Mouse (Mus musculus) limb, embryonic 10.5 days (tissue): ENCODE measurements at regions not wholly inside any gene's neighbourhood (a gene's known extent, or its start where the extent isn't known, plus 50 kb on each side); places are given as distances from the start of the nearest gene placed in this dataset.
A peak's percentile ranks its signal among the peaks of the same experiment; 100 is the strongest.

Experiments used
- DNase-seq: peaks from one replicate; pipeline ENCODE4 v3.0.0-alpha.2; 2017; ENCODE audit warnings: low spot score
- H3K27ac ChIP-seq: fragments of 300-500 bp; sonication (generic); 2 replicates; pipeline ENCODE4 v1.5.1; 2016; ENCODE audit warnings: mild to moderate bottlenecking
- H3K27me3 ChIP-seq: fragments of 300-500 bp; sonication (generic); 2 replicates; pipeline ENCODE4 v1.6.1; 2016; ENCODE audit warnings: low read depth, mild to moderate bottlenecking; ENCODE audit not compliant: poor library complexity, severe bottlenecking
- H3K36me3 ChIP-seq: fragments of 300-500 bp; sonication (generic); 2 replicates; pipeline ENCODE4 v1.6.1; 2016; ENCODE audit warnings: mild to moderate bottlenecking, moderate library complexity
- H3K4me1 ChIP-seq: fragments of 300-500 bp; sonication (generic); 2 replicates; pipeline ENCODE4 v1.6.1; 2016
- H3K4me3 ChIP-seq: fragments of 300-500 bp; sonication (generic); 2 replicates; pipeline ENCODE4 v1.5.1; 2016; ENCODE audit warnings: mild to moderate bottlenecking, moderate library complexity
- H3K9me3 ChIP-seq: fragments of 300-500 bp; sonication (generic); replicated peaks from 2 replicates; pipeline ENCODE4 v1.6.1; 2016; ENCODE audit warnings: mild to moderate bottlenecking
- WGBS: fragments of 180-500 bp; shearing (Covaris S2); methylation state at CpG from one replicate; pipeline ENCODE4 v1.1.7; 2016; 5-methylcytosine and 5-hydroxymethylcytosine counted together

GRCm38 (mm10) chr8:26383886-26384285 is 264.6 kb downstream of the Gm45692 start:
- no peaks in the 10 kb centered on the region for H3K9me3 ChIP-seq
- 40% methylated on average over 3 of the region's 3 CpGs for WGBS
- DNase-seq: no peak
- H3K4me1 ChIP-seq: peaks cover 34% of the 10 kb centered on the region
- peaks cover 10% of the 10 kb centered on the region; the same call in 1 of the 2 replicates for H3K27me3 ChIP-seq
- peak overlapping the region; percentile 74 for H3K27ac ChIP-seq
- H3K36me3 ChIP-seq: no peaks in the 10 kb centered on the region
- no peak overlapping the region for H3K4me3 ChIP-seq

DNA sequence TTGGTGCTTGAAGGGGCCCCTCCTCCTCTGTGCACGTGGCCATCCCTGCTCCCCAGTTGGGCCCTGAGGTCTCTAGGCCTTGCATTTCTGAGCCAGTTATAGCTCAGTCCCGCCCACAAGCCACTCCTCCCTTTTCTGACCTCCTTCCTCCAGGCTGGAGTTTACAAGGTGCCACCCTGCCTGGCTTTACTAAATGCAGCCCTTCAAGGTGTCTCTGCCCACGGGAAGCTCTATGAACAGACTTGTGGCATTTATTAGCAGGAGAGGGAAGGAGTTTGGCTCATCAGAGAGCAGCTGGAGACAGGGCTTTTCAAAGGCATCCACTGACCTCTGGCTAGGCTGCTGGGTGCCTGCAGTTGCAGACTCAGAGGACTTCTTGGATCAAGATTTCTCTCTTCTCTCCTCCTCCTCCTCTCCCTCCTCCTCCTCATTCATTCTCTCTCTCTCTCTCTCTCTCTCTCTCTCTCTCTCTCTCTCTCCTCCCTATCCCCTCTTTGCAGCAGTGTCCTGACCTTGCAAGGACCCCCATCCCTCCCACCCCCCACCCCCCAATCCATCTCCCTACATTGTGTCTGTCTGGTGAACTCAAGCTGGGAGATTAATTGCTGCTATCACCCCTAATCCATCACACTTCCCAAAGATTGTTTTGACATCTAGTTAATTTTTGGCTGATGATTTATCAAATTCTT is 265.1 kb downstream of the Gm45692 start:
- Histone ChIP-seq H3K27me3 (peaks cover 10% of the 10 kb centered on the region; the same call in 1 of the 2 replicates), H3K4me3 (peak overlapping the region; percentile 23; the same call in 1 of the 2 replicates), H3K36me3 (no peaks in the 10 kb centered on the region), H3K4me1 (peaks cover 34% of the 10 kb centered on the region), H3K27ac (peak overlapping the region; percentile 74), H3K9me3 (no peaks in the 10 kb centered on the region)
- DNase-seq: peak; percentile 75
- WGBS: 3% methylated on average over 3 of the region's 3 CpGs

GRCm38 (mm10) chr8:26384994-26385345 is 265.6 kb downstream of the Gm45692 start:
- Histone ChIP-seq H3K27me3 (peaks cover 10% of the 10 kb centered on the region; the same call in 1 of the 2 replicates), H3K36me3 (no peaks in the 10 kb centered on the region), H3K27ac (peak overlapping the region; percentile 74), H3K4me1 (peaks cover 34% of the 10 kb centered on the region), H3K9me3 (no peaks in the 10 kb centered on the region), H3K4me3 (peak overlapping the region; percentile 23; the same call in 1 of the 2 replicates)
- no peak for DNase-seq
- WGBS: 8% methylated on average over 6 of the region's 6 CpGs

DNA sequence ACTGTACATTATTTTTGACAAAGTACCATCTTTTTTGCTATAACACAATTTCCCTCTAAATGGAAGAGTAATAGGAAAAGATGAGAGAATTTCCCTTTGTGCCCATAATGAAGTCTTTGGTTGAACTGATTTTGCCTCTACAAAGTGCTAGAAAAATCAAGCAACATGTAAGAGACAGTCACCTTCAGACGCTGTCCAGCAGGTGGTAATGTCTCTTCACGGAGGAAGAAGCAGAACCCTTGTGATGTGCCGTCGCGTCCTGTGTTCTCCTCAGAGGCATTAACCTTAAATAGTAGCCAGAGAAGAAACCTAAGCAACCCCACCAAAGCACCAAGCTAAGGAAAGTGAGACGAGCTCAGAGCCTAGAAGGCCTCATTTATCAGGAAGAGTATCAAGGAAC is 275.7 kb downstream of the Gm45692 start:
- WGBS: 73% methylated on average over 6 of the region's 6 CpGs
- Histone ChIP-seq H3K36me3 (no peaks in the 10 kb centered on the region), H3K27ac (no peak overlapping the region), H3K4me1 (no peaks in the 10 kb centered on the region), H3K27me3 (no peaks in the 10 kb centered on the region), H3K4me3 (no peak overlapping the region), H3K9me3 (no peaks in the 10 kb centered on the region)
- peak; percentile 20 for DNase-seq

DNA sequence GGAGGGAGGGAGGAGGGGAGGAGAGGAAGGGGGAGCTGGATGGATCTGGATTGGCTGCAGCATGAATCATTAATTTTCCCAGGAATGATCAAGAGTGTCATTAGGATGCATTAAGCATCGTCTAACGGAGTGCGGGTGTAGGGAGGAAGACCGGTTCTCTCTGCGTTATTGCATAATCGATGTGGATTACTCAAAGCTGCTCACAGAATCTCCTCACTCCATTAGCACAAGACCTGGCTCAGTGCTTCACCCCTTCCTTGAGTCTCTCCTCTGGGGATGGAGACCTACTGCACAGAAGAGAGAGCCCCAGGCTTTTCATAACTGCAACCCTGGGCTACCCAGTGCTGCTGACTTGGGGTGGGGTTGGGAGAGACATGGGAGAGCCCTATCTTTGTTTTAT is 300.7 kb downstream of the Gm45692 start:
- no peaks in the 10 kb centered on the region for H3K27me3 ChIP-seq
- H3K4me3 ChIP-seq: no peak overlapping the region
- 72% methylated on average over 6 of the region's 6 CpGs for WGBS
- H3K9me3 ChIP-seq: no peaks in the 10 kb centered on the region
- H3K4me1 ChIP-seq: peaks cover 21% of the 10 kb centered on the region
- H3K36me3 ChIP-seq: no peaks in the 10 kb centered on the region
- DNase-seq: peak; percentile 23
- H3K27ac ChIP-seq: no peak overlapping the region; the same call in 1 of the 2 replicates

GRCm38 (mm10) chr8:26420536-26420935 is 301.2 kb downstream of the Gm45692 start:
- H3K4me3 ChIP-seq: no peak overlapping the region
- peak; percentile 32 for DNase-seq
- no peaks in the 10 kb centered on the region for H3K9me3 ChIP-seq
- H3K27ac ChIP-seq: no peak overlapping the region; the same call in 1 of the 2 replicates
- WGBS: 53% methylated on average over 10 of the region's 10 CpGs
- H3K27me3 ChIP-seq: no peaks in the 10 kb centered on the region
- peaks cover 21% of the 10 kb centered on the region for H3K4me1 ChIP-seq
- no peaks in the 10 kb centered on the region for H3K36me3 ChIP-seq

- Histone ChIP-seq H3K4me1 (no peaks in the 10 kb centered on the region), H3K27ac (no peak overlapping the region), H3K9me3 (no peaks in the 10 kb centered on the region), H3K4me3 (no peak overlapping the region), H3K27me3 (no peaks in the 10 kb centered on the region), H3K36me3 (no peaks in the 10 kb centered on the region)
- peak; percentile 7 for DNase-seq
- 96% methylated on average over 7 of the region's 7 CpGs for WGBS
Observed at GRCm38 (mm10) chr8:26427311-26427710, 308.0 kb downstream of the Gm45692 start.

GRCm38 (mm10) chr8:26429751-26430327 is 310.5 kb downstream of the Gm45692 start:
- WGBS: 88% methylated on average over 8 of the region's 8 CpGs
- H3K9me3 ChIP-seq: no peaks in the 10 kb centered on the region
- no peak overlapping the region for H3K27ac ChIP-seq
- H3K36me3 ChIP-seq: no peaks in the 10 kb centered on the region
- no peak overlapping the region for H3K4me3 ChIP-seq
- H3K4me1 ChIP-seq: no peaks in the 10 kb centered on the region; the same call in 1 of the 2 replicates
- peak; percentile 15 for DNase-seq
- no peaks in the 10 kb centered on the region for H3K27me3 ChIP-seq

DNA sequence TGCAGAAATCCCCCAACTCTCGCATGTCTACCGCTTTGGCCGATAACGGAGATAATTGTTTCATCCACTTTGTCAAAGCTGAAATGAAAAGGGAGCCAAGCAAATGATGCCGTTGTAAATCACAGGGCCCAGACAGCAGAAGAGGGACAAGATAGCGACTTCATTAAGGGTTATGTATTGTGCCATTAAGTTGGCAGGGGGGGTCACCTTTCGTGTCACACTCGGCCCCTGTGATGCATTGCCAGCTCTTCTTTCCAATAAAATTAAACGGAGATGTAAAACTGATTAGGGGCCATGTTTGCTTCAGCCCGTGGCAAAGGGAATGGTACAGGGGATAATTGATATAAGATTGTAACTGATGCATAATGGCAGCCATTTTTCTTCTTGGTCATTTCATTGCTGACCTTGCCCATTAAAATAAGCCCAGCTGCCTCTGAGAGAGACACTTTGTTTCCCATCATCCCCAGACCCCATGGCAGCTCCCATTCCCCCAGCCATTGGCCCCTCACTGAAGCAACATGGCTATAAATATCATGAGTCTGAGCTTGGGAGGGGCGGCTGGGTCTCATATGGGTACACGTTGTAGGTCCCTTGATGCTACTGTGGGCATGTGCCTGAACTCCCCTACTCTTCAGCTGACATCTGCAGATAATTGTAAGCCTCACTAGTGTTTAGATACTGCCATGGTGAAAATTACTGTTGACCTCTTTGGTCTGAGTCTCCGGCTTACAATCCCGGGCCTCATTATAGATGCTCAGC is 313.0 kb downstream of the Gm45692 start:
- H3K4me3 ChIP-seq: no peak overlapping the region
- H3K27me3 ChIP-seq: no peaks in the 10 kb centered on the region
- H3K36me3 ChIP-seq: no peaks in the 10 kb centered on the region
- peaks cover 3% of the 10 kb centered on the region; the same call in 1 of the 2 replicates for H3K4me1 ChIP-seq
- H3K27ac ChIP-seq: no peak overlapping the region
- peak; percentile 10 for DNase-seq
- H3K9me3 ChIP-seq: no peaks in the 10 kb centered on the region
- 80% methylated on average over 14 of the region's 14 CpGs for WGBS

- H3K36me3 ChIP-seq: no peaks in the 10 kb centered on the region
- H3K4me3 ChIP-seq: no peak overlapping the region
- no peak overlapping the region for H3K27ac ChIP-seq
- whole genome bisulfite sequencing: 93% methylated on average over 11 of the region's 11 CpGs
- peak; percentile 25 for DNase-seq
- no peaks in the 10 kb centered on the region for H3K9me3 ChIP-seq
- H3K27me3 ChIP-seq: 0 out of 2 replicates have a peak, but pooled peaks cover 3% of the 10 kb centered on the region
- peaks cover 24% of the 10 kb centered on the region for H3K4me1 ChIP-seq
Observed at GRCm38 (mm10) chr8:26436236-26436635, 316.9 kb downstream of the Gm45692 start.

DNA sequence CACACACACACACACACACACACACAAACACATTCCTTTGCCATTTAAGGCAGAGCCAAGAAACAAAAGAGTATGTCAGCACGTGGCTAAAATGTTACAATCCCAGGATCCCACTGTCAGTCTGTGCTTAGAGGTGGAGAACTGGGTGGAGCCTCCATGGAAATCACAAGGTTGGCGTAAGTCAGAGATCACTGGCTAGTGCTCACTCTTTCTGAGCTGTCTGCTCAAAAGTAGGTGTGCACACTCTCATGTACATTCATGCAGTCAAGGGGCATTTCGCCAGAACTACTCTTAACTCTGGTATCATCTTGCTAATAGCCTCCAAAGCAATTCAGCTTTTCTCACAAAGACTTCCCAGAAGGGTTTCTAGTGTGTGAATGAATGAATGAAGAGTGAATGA is 318.2 kb downstream of the Gm45692 start:
- Histone ChIP-seq H3K4me1 (peaks cover 32% of the 10 kb centered on the region), H3K27ac (no peak overlapping the region), H3K27me3 (0 out of 2 replicates have a peak, but pooled peaks cover 3% of the 10 kb centered on the region), H3K9me3 (no peaks in the 10 kb centered on the region), H3K36me3 (no peaks in the 10 kb centered on the region), H3K4me3 (no peak overlapping the region)
- WGBS: 81% methylated on average over 3 of the region's 3 CpGs
- DNase-seq: peak; percentile 24

DNA sequence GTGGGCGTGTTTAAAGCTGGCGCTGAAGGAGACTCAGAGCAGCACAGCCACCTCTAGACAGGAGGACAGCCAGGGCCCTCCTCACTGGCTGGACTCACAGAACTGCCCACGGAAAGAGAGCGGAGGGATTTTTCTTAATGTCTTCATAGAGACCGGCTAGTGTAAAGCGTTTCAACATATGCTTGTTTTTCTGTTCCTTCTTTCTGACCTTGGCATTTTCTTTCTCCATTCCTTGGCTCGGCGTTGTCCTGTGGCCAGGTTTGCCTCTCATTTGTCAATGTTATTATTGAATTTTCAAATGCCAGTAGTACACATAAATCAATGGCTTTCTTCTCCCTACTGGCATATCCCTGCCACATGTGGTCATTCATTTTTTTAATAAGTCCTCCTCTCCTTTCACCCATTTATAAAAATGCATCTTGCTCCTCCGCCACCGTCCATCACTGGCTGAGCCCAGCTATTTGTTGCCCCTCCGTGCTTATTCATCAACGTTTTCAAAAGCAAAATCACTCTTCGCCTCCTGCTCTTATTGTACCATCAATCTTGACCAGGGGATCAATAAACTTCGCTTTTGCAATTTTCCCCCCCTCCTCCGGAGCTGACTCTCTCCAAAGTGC is 319.0 kb downstream of the Gm45692 start:
- 73% methylated on average over 15 of the region's 15 CpGs for WGBS
- peak; percentile 33 for DNase-seq
- H3K4me1 ChIP-seq: peaks cover 32% of the 10 kb centered on the region
- no peak overlapping the region for H3K4me3 ChIP-seq
- H3K9me3 ChIP-seq: no peaks in the 10 kb centered on the region
- 0 out of 2 replicates have a peak, but pooled peaks cover 3% of the 10 kb centered on the region for H3K27me3 ChIP-seq
- no peaks in the 10 kb centered on the region for H3K36me3 ChIP-seq
- 0 out of 2 replicates have a peak overlapping the region, but pooled peaks have one; percentile 4 for H3K27ac ChIP-seq
